Mouse (Mus musculus) small intestine, adult 2 months (tissue): ENCODE results near the gene Snx25.

Experiments
- CTCF ChIP-seq: fragments of 200-500 bp; IDR thresholded peaks from 2 replicates; pipeline ENCODE4 v1.5.1; 2012; ENCODE audit warnings: low read depth, mild to moderate bottlenecking, control low read depth, inconsistent platforms, low read length, moderate library complexity, mixed read lengths; ENCODE audit not compliant: insufficient replicate concordance, insufficient read length; ENCODE audit errors: extremely low read depth
- POLR2A ChIP-seq: fragments of 200-500 bp; IDR thresholded peaks from 2 replicates; pipeline ENCODE4 v1.6.1; 2012; ENCODE audit warnings: low read depth, mild to moderate bottlenecking, control low read depth, inconsistent platforms, low read length, moderate library complexity

GRCm38 (mm10) chr8:46010746-46011680 lies 140.9 kb downstream of the Snx25 start:
- TF ChIP-seq CTCF (no peak), POLR2A (no peak)
